Mouse (Mus musculus) urinary bladder, postnatal 25 days (tissue): ENCODE data around the gene Sept10.
"Not testable (repeated sequence)": the region's sequence is repeated elsewhere in the genome, so short reads cannot be mapped to it uniquely, and the experiment has no call there.

ENCODE experiments used
- DNase-seq: peaks from one replicate; pipeline ENCODE4 v3.0.0; 2022; ENCODE audit warnings: low spot score

The Sept10 gene

GRCm38 (mm10) chr10:59127637-59128036 lies 94.0 kb downstream of the Sept10 start:
- DNase-seq = no peak

GRCm38 (mm10) chr10:59125497-59125896 lies 96.2 kb downstream of the Sept10 start:
- DNase-seq = no peak

- DNase-seq = no peak
Observed at GRCm38 (mm10) chr10:59119811-59120210, 101.8 kb downstream of the Sept10 start.

- DNase-seq = no peak
Observed at GRCm38 (mm10) chr10:59119001-59119400, 102.6 kb downstream of the Sept10 start.

- no peak for DNase-seq
Observed at GRCm38 (mm10) chr10:59117555-59117954, 104.1 kb downstream of the Sept10 start.

- DNase-seq = no peak
Observed at GRCm38 (mm10) chr10:59116331-59116730, 105.3 kb downstream of the Sept10 start.

GRCm38 (mm10) chr10:59115691-59116090 lies 106.0 kb downstream of the Sept10 start:
- DNase-seq = no peak

- no peak for DNase-seq
Observed at GRCm38 (mm10) chr10:59114535-59115291, 106.9 kb downstream of the Sept10 start.

GRCm38 (mm10) chr10:59113386-59113785 lies 108.3 kb downstream of the Sept10 start:
- no peak for DNase-seq

GRCm38 (mm10) chr10:59112755-59113154 lies 108.9 kb downstream of the Sept10 start:
- no peak for DNase-seq

GRCm38 (mm10) chr10:59110386-59110785 lies 111.3 kb downstream of the Sept10 start:
- DNase-seq = no peak

GRCm38 (mm10) chr10:59109015-59109414 lies 112.6 kb downstream of the Sept10 start:
- DNase-seq = peak; percentile 69

- no peak for DNase-seq
Observed at GRCm38 (mm10) chr10:59106644-59107043, 115.0 kb downstream of the Sept10 start.

GRCm38 (mm10) chr10:59105885-59106284 lies 115.8 kb downstream of the Sept10 start:
- no peak for DNase-seq

- DNase-seq = no peak
Observed at GRCm38 (mm10) chr10:59104683-59105082, 117.0 kb downstream of the Sept10 start.

- not testable (repeated sequence) for DNase-seq
Observed at GRCm38 (mm10) chr10:59103076-59103475, 118.6 kb downstream of the Sept10 start.

- DNase-seq = no peak
Observed at GRCm38 (mm10) chr10:59091988-59092387, 129.7 kb downstream of the Sept10 start.
